Mouse (Mus musculus) forebrain, embryonic 15.5 days (tissue): Measurements from ENCODE around the gene Acer2. TPM values are rescaled to one million over a fixed set of nuclear protein-coding genes. Genes with fewer than 3 reads are reported as not detected.

ENCODE experiments used
- ATAC-seq: fragments of 200-750 bp; cut with Nextera tagmentation; replicated peaks from 2 replicates; pipeline ENCODE4 v1.8.0; 2017; ENCODE audit warnings: mild to moderate bottlenecking, moderate TSS enrichment, moderate library complexity
- H3K27ac ChIP-seq: fragments of 300-500 bp; sonication (generic); replicated peaks from 2 replicates; pipeline ENCODE4 v1.5.1; 2015; ENCODE audit warnings: mild to moderate bottlenecking, inconsistent platforms
- H3K27me3 ChIP-seq: fragments of 300-500 bp; sonication (generic); 2 replicates; pipeline ENCODE4 v1.6.1; 2015; ENCODE audit warnings: inconsistent platforms
- H3K36me3 ChIP-seq: fragments of 300-500 bp; sonication (generic); 2 replicates; pipeline ENCODE4 v1.6.1; 2015; ENCODE audit warnings: mild to moderate bottlenecking, inconsistent platforms
- H3K4me1 ChIP-seq: fragments of 300-500 bp; sonication (generic); 2 replicates; pipeline ENCODE4 v1.6.1; 2015; ENCODE audit warnings: inconsistent platforms
- H3K4me2 ChIP-seq: fragments of 300-500 bp; sonication (generic); replicated peaks from 2 replicates; pipeline ENCODE4 v1.6.1; 2015; ENCODE audit warnings: mild to moderate bottlenecking, inconsistent platforms
- H3K4me3 ChIP-seq: fragments of 300-500 bp; sonication (generic); 2 replicates; pipeline ENCODE4 v1.5.1; 2015; ENCODE audit warnings: mild to moderate bottlenecking, inconsistent platforms
- H3K9ac ChIP-seq: fragments of 300-500 bp; sonication (generic); replicated peaks from 2 replicates; pipeline ENCODE4 v1.6.1; 2015; ENCODE audit warnings: mild to moderate bottlenecking, inconsistent platforms
- H3K9me3 ChIP-seq: fragments of 300-500 bp; sonication (generic); 2 replicates; pipeline ENCODE4 v1.6.1; 2016; ENCODE audit warnings: inconsistent platforms
- WGBS: fragments of 180-500 bp; shearing (Covaris S2); methylation state at CpG from one replicate; pipeline ENCODE4 v1.1.7; 2015; ENCODE audit warnings: mixed read lengths; 5-methylcytosine and 5-hydroxymethylcytosine counted together
- polyA plus RNA-seq: library from polyadenylated mRNA; unstranded; fragments of >200 nt; fragmentation: Nextera tagmentation; extraction: Ambion mirVana; gene quantifications from 2 replicates; pipeline ENCODE4 v1.2.1, GENCODE M21; 2015

The Acer2 gene
- polyA plus RNA-seq, 1 experiment from 2014 or later = 10.8 TPM

DNA sequence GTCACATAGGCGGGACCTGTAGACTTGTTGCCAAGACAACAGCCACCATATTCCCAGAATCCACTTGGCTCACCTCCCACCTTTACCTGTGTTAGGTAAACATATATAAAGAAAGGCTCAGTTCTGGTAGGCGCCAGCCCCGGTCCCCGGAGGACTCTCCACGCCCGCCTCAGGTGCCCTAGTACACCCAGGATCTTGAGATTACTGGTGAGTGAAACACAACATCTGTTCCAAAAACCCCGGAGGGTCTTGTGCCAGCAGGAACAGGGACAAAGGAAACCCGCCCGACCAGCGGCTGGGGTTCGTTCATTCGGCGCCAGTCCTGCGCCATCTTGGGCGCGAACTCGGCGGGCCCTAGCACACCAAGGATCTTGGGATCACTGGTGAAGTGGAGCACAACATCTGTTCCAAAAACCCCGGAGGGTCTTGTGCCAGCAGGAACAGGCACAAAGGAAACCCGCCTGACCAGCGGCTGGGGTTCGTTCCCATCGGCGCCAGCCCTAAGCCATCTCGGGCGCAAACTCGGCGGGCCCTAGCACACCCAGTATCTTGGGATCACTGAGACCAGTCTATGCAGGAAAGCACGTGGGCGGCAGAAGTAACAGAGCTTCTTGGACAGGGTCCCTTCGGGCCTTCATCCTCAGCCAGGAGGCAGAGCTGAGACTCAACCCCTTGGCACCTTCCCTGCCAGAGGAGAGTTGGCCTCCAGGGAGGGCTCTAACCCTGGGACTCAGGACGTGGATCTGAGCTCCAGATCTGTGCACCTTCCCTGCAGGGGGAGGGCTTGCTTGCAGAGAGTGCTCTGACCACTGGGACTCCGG is 56.6 kb downstream of the Acer2 start:
- 0 out of 2 replicates have a peak, but pooled peaks cover 3% of the 10 kb centered on the region for H3K4me1 ChIP-seq
- peak; percentile 77 for ATAC-seq
- H3K27me3 ChIP-seq = no peaks in the 10 kb centered on the region
- no peaks in the 10 kb centered on the region for H3K9me3 ChIP-seq
- H3K36me3 ChIP-seq = no peaks in the 10 kb centered on the region
- peak overlapping the region; percentile 50 for H3K4me3 ChIP-seq
- peak overlapping the region; percentile 59 for H3K9ac ChIP-seq
- H3K4me2 ChIP-seq = peak overlapping the region; percentile 71
- peak overlapping the region; percentile 61 for H3K27ac ChIP-seq
- 7% methylated on average over 33 of the region's 33 CpGs for WGBS

DNA sequence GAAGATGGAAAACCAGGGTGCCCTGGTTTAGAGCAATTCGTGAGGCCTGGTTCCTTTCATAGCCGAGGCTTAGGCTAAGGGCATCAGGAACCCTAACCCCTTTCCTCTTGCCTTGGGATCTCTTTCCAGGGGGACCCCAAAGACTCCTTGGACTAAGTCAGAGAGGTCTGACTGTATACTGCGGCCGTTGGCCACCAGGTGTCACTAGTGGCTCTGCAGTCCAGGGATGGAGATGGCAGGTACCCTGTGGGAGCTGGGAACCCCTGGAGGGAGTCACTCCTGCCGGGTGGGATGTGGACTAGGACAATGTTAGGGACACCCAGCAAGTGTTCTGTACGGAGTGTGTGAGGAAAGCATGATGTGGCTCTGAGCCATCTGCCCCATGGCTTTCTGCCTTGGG is 58.8 kb downstream of the Acer2 start:
- H3K9ac ChIP-seq = no peak overlapping the region
- no peaks in the 10 kb centered on the region for H3K36me3 ChIP-seq
- H3K9me3 ChIP-seq = no peaks in the 10 kb centered on the region
- no peak overlapping the region for H3K27ac ChIP-seq
- 0 out of 2 replicates have a peak, but pooled peaks cover 3% of the 10 kb centered on the region for H3K4me1 ChIP-seq
- 80% methylated on average over 6 of the region's 6 CpGs for WGBS
- no peaks in the 10 kb centered on the region for H3K27me3 ChIP-seq
- ATAC-seq = no peak
- H3K4me3 ChIP-seq = no peak overlapping the region
- no peak overlapping the region for H3K4me2 ChIP-seq

DNA sequence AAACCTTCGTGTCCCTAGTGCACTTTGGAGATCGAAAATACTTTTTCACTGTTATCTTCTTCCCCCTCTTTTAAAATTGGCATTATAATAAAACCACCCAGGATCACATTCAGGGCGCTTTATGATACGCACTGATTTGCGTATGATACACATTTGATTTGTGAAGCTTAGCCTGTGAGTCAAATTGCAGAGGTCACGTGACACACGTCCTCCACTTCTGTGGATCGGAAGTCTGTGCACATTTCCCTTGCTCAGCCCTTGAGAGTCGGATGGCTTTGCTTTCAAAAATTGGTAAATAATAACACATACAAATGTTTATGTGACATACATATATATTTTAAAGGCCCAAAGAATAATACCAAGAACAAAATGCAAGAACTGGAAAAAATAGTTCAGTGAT is 62.0 kb downstream of the Acer2 start:
- ATAC-seq = no peak
- no peak overlapping the region for H3K9ac ChIP-seq

DNA sequence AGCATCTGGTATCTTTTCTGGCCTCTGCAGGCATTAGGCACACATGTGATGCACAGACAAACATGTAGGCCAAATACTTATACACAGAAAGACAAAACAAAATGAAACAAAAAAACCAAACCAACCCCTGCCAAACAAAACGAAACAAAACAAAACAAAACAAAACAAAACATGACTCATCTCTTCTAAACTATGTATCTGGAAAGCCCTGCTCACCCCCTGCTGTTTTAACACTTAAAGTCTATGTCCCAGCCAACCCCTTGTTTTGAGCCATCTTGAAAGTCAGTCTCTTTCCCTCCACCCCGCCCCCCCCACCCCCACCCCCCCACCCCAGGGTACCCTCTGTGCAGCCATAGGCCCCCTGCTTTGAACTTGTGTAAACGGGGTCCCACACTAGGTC is 62.5 kb downstream of the Acer2 start:
- no peaks in the 10 kb centered on the region for H3K27me3 ChIP-seq
- H3K9me3 ChIP-seq = no peaks in the 10 kb centered on the region
- H3K27ac ChIP-seq = no peak overlapping the region
- no peak for ATAC-seq
- H3K4me1 ChIP-seq = no peaks in the 10 kb centered on the region
- H3K9ac ChIP-seq = no peak overlapping the region
- no peak overlapping the region for H3K4me3 ChIP-seq
- H3K36me3 ChIP-seq = no peaks in the 10 kb centered on the region
- WGBS = 70% methylated on average over 3 of the region's 3 CpGs
- no peak overlapping the region for H3K4me2 ChIP-seq

More for the DNA sequence above, 62.0 kb downstream of the Acer2 start:
- H3K4me2 ChIP-seq = no peak overlapping the region
- H3K27me3 ChIP-seq = no peaks in the 10 kb centered on the region
- 95% methylated on average over 9 of the region's 9 CpGs for WGBS
- H3K4me3 ChIP-seq = no peak overlapping the region
- no peaks in the 10 kb centered on the region for H3K36me3 ChIP-seq
- no peaks in the 10 kb centered on the region for H3K9me3 ChIP-seq
- H3K4me1 ChIP-seq = 0 out of 2 replicates have a peak, but pooled peaks cover under 1% of the 10 kb centered on the region
- no peak overlapping the region for H3K27ac ChIP-seq

DNA sequence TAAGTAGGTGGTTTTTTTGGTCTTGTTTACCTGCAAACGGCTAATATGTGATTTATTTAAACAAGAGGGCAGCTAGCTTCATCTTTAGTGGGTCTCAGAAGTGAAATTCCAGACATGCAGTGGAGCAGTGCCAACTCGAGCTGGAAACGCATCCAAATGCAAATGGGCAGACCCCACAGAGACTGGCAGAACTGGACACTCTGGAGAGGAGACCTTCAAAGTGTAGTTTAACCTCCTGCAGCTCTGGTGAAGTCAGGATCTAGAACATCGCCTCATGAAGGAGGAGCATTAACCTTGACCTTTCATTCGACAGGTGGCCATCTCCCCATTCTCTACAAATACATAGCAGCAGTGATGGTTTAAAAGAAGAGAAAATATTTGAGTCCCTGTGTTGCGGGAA is 68.5 kb downstream of the Acer2 start:
- H3K9ac ChIP-seq = no peak overlapping the region
- H3K9me3 ChIP-seq = no peaks in the 10 kb centered on the region
- no peaks in the 10 kb centered on the region for H3K27me3 ChIP-seq
- no peaks in the 10 kb centered on the region for H3K36me3 ChIP-seq
- no peak for ATAC-seq
- no peak overlapping the region for H3K4me3 ChIP-seq
- no peak overlapping the region for H3K27ac ChIP-seq
- H3K4me1 ChIP-seq = no peaks in the 10 kb centered on the region
- H3K4me2 ChIP-seq = no peak overlapping the region
- 78% methylated on average over 6 of the region's 6 CpGs for WGBS

DNA sequence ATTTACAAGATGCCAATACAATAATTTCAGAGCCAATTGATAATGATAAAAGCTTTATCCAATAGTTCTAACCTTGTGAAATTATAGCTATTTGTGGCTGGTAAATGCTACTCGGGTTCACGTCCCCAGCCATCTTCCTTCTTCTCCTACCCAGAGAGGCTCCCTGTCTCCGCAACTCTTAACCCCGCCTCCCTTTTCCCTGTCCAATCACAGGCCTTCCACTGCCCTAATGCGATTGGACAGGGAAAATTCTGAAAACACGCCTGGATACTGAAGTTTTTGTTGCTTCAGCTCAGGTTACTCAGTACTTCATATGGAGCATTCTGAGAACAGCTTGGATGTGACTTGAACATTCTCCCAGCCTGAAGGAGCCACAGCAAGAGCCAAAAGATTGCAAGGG is 69.1 kb downstream of the Acer2 start:
- no peak for ATAC-seq
- 52% methylated on average over 6 of the region's 6 CpGs for WGBS
- no peak overlapping the region for H3K4me2 ChIP-seq

DNA sequence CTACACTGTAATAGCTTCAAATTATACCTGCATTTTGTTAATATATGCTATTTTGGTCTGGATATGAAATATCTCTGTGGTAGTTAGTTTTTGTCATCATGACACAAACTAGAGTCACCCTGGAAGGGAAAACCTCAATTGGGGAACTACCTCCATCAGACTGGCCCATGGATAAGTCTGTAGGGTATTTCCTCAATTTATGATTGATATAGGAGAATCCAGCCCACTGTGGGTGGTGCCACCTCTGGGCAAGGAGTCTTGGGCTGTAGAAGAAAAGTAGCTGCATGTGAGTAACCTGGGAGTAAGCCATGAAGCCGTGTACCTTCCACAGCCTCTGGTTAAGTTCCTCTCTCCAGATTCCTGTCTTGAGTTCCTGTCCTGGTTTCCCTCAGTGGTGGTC is 74.6 kb downstream of the Acer2 start:
- no peak overlapping the region for H3K4me3 ChIP-seq
- no peaks in the 10 kb centered on the region for H3K9me3 ChIP-seq
- no peaks in the 10 kb centered on the region for H3K36me3 ChIP-seq
- H3K27ac ChIP-seq = no peak overlapping the region
- no peak overlapping the region for H3K9ac ChIP-seq
- no peak overlapping the region for H3K4me2 ChIP-seq
- no peaks in the 10 kb centered on the region for H3K27me3 ChIP-seq
- ATAC-seq = no peak
- 93% methylated on average over 1 of the region's 1 CpGs for WGBS
- H3K4me1 ChIP-seq = no peaks in the 10 kb centered on the region

More for the DNA sequence above, 69.1 kb downstream of the Acer2 start:
- H3K4me1 ChIP-seq = no peaks in the 10 kb centered on the region
- H3K27ac ChIP-seq = no peak overlapping the region
- H3K27me3 ChIP-seq = no peaks in the 10 kb centered on the region
- no peak overlapping the region for H3K4me3 ChIP-seq
- H3K9ac ChIP-seq = no peak overlapping the region
- no peaks in the 10 kb centered on the region for H3K36me3 ChIP-seq
- H3K9me3 ChIP-seq = no peaks in the 10 kb centered on the region

DNA sequence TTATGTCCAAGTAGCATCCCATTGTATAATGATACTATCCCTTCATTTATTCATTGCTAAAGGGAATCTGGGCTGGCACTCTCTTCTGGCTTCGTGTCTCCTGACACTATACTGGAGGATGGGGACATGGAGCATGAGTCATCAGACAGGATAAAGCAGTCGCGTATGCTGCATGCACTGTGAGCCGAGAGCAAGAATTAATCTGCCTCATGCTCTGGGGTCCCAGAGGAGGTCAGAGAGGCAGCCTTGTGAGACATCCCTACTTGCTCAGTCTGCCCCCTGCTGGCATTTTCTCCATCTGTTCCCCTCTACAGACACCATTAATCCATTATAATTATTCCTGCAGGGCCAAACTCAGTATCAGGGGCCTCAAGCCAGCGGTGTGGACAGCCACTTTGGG is 79.3 kb downstream of the Acer2 start:
- H3K27me3 ChIP-seq = no peaks in the 10 kb centered on the region
- H3K9ac ChIP-seq = no peak overlapping the region
- peaks cover 4% of the 10 kb centered on the region; the same call in 1 of the 2 replicates for H3K4me1 ChIP-seq
- no peak overlapping the region for H3K4me2 ChIP-seq
- no peaks in the 10 kb centered on the region for H3K36me3 ChIP-seq
- 71% methylated on average over 5 of the region's 5 CpGs for WGBS
- H3K9me3 ChIP-seq = no peaks in the 10 kb centered on the region
- no peak overlapping the region for H3K4me3 ChIP-seq
- H3K27ac ChIP-seq = no peak overlapping the region
- ATAC-seq = no peak

DNA sequence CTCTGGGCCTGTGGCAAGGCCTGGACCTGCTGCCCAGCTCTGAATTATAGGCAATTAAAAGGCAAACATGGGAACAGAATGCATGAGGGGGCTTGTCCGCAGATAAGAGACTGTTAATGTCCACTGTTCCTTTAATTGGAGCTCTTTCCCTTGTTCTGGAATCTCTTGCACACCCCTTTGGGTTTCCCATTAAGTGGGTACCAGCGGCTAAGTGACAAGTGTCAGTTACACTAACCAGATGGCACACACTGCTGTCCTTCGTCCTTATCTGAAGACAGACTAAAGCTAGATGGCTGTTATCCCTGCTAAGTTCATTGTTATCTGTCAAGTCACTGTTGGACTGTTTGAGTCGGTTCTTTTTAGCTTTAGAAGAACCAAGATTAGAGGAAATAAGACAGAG is 81.3 kb downstream of the Acer2 start:
- Histone ChIP-seq H3K27me3 (no peaks in the 10 kb centered on the region), H3K4me1 (peaks cover 4% of the 10 kb centered on the region; the same call in 1 of the 2 replicates), H3K9ac (no peak overlapping the region), H3K4me2 (no peak overlapping the region), H3K9me3 (no peaks in the 10 kb centered on the region), H3K27ac (no peak overlapping the region), H3K4me3 (no peak overlapping the region), H3K36me3 (no peaks in the 10 kb centered on the region)
- 79% methylated on average over 4 of the region's 4 CpGs for WGBS
- ATAC-seq = no peak

DNA sequence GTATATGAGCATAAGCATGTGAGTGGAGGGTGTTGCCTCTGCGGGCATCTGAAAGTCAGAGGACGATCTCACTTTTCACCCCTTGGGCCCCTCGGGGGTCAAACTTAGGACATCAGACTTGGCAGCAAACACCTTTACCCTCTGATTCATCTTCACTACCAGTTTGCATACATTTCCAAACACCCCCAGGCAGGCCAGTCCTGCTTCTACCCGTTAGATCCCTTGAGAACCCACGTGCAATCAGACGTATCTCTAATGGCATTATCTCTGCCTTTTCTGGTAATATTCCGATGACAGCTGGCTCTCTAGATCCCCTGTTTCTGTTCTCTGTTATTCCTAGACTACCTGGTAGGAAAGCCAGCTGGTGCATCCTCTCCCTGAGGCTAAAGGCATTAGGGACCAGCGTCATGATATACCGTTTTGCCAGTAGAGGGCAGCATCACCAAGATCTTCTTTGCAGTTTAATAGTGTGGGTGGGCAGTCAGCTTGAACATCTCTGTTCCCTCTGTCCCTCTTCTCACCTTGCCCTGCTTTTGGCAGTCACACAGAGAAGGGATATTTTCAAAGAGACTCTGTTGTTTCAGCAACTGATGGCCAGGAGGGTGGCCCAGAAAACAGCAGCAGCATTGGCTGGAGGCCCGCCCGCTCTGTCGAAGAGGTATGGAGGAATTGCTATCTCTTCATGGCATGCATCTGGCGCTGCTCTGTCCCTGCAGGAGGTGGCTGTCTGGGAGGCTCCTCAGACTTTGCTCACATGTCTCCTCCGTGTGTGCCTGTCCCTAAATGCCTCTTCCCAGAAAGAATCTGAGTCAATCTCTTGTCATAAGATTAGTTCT is 83.6 kb downstream of the Acer2 start:
- H3K4me2 ChIP-seq = peak overlapping the region; percentile 26; the same call in 1 of the 2 replicates
- peak; percentile 84 for ATAC-seq

DNA sequence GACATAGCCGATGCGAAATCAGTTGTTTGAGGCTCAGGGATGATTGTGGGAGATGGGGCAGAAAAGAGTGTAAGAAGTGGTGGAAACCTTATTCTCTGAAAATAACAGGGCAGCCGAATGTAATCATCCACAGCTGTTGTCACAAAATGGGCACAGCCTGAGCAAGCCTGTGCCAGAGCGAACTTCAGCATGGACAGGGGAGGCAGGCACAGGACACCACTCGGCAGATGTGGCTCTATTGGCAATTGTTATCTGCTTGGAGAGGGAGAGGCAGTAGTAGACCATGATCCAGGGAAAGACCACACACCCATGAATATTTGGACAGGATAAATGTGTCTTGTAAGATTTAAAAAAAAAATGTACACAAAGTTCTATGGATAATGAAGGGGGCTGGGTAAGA is 103.1 kb downstream of the Acer2 start:
- H3K27me3 ChIP-seq = no peaks in the 10 kb centered on the region
- H3K36me3 ChIP-seq = no peaks in the 10 kb centered on the region
- no peaks in the 10 kb centered on the region for H3K4me1 ChIP-seq
- no peak overlapping the region for H3K4me3 ChIP-seq
- H3K27ac ChIP-seq = no peak overlapping the region
- no peaks in the 10 kb centered on the region for H3K9me3 ChIP-seq
- H3K9ac ChIP-seq = no peak overlapping the region
- ATAC-seq = no peak
- no peak overlapping the region for H3K4me2 ChIP-seq
- 85% methylated on average over 5 of the region's 5 CpGs for WGBS

More for the DNA sequence above, 83.6 kb downstream of the Acer2 start:
- H3K9me3 ChIP-seq = no peaks in the 10 kb centered on the region
- H3K9ac ChIP-seq = no peak overlapping the region
- WGBS = 45% methylated on average over 14 of the region's 14 CpGs
- H3K27me3 ChIP-seq = no peaks in the 10 kb centered on the region
- H3K27ac ChIP-seq = no peak overlapping the region
- H3K4me1 ChIP-seq = peaks cover 4% of the 10 kb centered on the region; the same call in 1 of the 2 replicates
- H3K4me3 ChIP-seq = no peak overlapping the region
- H3K36me3 ChIP-seq = no peaks in the 10 kb centered on the region
